Mouse (Mus musculus) cerebellum, postnatal 36 days (tissue): ENCODE data around the gene March6.

Experiments
- DNase-seq, 2 experiments: peaks; one replicate each; pipeline ENCODE4 v3.0.0; 2021 to 2022; ENCODE audit warnings: mixed read lengths in 2 of 2

The March6 gene

DNA sequence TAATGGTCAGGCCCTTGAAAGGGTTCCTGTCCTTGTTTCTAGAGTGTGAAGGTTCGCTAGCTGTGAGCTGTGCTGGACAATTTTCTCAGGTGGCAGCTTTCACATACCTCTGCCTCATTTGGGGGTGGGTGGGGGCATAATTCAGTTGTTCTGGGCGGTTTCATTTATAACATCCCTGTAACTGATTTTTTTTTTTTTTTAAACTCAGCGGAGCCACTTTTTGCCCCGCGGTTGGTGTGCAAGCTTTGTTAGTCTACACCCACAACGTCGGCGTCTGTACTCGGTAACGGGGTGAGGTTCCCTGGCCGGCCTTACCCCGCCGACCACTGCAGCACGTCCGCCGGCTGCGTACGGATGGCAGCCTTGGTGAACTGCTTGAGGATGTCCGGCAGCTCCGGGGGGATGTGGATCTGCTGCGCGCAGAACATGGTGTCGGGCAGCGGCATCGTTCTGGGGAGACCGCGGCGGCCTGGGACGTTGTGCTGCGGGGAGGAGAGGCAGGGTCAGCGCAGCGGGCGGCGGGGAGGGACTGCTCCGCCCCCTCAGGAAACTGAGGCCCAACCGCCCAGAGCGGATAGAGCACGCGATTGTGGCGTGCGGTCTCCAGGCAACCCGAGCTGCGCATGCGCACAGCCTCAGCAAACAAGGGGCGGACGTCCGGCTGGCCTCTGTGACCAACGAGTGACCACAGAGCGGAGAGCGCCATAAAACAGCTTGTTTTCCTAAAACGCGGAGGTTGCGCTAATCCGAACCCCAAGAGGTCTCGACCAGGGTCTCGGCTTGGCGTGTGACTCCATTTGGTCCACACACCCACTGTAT, 77.5 kb downstream of the March6 start, which contains the start of gene Ropn1l:
Gene Ropn1l (minus strand): TSS at position 640 of the 819 bp plus-strand sequence.
- peak; percentile 89 to 90 for DNase-seq

DNA sequence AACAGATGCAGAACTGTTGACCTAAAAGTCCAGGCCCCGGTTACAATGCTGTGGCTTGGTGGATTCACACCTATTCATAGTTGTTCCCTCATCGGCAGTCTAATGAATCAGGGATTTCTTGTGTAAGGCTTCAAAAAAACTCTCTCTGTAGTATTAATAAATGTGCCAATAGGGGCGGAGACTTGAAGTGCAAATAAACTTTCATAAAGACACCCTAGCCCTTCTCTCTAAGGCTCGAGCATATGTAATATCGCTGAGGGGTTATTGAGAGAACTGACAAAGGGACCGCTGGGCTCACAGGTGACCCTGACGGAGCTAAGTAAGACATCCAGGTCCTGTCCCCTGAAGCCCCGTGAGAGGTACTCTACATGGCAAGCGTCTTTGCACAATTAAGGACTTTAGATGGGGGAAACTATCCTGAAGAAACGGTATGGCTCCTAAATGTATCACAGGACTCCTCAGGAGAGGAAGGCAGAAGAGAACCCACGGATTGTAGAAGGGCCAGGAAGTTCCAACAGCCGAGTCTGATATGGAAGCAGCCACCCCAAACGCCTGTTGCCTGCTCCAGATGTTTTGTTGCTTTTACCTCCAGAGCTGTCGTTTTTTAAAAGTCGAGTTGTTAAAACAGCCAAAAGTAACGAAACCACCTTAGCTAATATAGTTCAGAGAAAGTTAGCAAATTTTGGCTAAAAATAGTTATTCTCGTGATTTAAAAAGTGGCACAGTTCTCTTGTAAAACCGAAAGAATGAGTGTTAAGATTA, 78.3 kb downstream of the March6 start:
- DNase-seq: no peak

DNA sequence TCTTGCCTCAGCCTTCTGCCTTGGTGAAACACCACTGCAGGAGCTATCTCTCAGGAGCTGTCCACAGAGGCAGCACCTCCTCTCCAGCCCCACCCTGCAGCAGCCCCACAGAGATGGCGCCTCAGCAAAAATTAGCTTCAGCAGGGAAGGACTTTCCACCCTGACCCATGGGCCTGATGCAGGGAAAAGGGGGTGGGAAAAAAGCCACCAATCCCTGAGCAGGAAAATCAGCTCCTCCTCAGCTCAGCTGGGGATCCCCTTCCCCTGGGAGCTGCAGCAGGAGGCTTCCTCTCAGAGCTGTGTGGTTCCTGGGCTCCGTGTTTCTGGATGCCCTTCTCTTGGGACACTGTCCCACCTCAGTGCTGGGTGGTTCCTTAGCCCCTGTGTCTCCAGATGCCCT, 81.1 kb downstream of the March6 start:
- no peak for DNase-seq

DNA sequence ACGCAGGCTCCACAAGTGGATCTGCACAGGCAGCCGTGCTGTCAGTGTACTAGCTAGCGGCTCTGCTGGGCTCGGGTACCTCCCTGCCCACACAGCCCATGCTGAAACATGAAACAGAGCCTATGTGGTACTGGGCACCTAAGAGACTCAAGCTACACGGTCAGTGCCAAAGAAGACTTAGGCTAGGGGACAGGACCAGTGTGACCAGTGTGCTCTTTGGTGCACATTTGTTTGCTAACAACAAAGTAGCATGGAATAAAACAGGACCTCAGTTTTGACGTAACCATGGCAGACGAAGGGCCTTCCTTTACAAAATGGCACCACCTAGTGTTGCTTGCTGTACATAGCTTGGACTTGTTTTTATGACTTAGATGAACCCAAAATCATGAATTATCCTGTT, 83.7 kb downstream of the March6 start:
- DNase-seq: peak in 1 of 2 experiments; percentile 47

DNA sequence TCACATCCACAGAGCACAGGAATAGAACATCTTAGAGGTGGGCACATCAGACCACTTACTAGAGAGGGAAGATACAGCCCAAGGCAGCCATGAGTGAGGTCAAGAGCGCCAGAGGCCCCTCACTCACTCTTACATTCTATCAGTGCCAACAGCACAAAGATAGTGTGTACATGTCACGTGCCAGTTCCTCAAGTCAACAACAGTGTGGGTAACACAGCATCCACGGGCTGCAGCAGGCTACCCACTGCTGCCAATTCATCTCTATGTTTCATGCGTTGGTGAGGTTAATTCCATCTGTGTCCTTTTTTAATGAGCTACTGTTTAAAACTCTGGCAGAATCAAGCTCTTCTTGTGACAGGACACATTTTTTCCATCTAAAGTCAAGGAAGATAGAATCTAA, 88.2 kb downstream of the March6 start:
- DNase-seq: no peak

DNA sequence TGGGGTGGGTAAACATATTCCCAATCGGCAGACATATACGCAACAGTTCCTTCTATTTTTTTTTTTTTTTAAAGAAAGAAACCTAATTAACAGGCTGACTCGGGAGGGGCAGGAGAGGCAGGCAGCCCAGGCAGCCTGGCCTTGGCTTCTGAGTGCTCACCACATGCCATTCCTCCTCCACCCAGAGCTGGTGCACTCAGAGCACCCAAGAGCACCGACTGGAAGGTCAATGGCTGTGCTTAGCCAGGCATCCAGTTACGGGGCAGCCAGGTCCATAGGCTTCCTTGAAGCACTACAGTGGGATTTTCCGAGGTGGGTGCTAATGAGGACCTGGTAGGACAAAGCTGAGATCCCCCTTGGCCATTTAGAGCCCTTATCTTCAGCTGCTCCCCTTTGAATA, 88.9 kb downstream of the March6 start:
- no peak for DNase-seq

DNA sequence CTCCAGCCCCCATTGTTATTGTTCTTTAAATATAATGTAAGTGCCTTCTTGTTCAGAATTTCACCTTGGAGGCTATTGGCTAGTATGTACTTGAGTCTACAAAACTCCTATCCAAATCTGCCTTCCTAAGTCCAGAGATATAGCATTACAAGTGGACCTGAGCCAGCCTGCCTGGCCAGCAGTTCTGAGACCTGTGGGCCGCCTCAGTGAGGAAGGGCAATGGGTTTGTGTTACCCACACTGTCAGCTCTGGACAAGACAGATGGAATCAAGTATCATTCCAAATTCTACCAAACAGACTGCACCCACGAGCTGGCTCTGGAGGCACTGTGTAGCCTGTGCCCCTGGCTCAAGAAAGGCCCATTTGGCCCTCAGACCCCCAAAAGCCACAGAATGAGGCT, 94.0 kb downstream of the March6 start:
- no peak for DNase-seq

DNA sequence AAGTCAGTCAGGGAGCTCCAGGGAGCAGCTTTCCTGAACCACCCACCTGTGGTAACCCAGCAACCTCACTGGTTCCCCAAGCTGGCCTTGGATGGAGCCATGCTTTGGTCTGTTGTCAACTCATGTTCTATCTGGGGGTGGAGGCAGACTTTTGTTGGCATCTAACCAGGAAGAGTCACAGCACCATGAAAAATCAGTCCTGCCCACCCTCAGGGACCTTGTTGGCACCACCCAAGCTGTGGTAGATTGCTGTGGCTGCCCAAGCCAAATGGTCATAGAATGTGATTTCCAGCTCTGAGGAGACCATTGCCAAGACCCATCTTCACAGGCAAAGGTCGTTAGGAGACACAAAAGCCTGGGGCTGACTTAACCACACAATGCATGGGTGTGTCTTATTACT, 94.8 kb downstream of the March6 start:
- DNase-seq: no peak

DNA sequence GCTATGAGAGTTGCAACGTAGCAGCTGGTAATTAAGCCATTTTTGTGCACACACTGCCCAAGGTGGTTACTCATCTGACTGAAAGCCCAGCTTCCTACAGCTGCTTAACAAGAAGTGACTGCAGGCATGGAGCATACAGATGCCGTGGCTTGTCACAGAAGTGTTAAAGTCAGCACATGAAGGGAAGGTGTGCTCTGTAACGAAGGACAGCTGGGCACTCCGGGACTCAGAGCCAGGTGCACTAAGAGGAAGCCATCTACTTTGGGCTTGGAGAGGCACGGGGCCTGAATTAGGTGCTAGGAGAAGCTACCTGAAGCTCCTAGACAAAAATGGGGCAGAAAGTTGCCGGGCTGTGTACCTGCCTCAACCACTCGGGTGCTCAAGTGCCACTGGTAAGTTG, 97.1 kb downstream of the March6 start:
- DNase-seq: no peak

DNA sequence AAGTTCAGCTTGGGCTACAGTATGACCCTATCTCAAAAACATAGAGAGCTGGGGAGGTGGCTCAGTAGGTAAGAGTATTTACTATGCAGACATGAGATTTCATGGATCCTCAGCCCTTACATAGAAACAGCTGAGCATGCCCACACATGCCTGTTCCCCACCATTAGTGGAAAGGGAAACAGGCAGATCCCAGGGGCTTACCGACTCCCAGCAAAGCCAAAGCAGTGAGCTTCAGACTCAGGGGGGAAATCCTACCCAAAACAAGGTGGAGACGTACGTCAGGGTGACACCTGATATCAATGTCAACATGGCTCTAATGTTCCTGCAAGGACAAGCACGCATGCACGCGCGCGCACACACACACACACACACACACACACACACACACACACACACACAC, 99.0 kb downstream of the March6 start:
- DNase-seq: no peak

DNA sequence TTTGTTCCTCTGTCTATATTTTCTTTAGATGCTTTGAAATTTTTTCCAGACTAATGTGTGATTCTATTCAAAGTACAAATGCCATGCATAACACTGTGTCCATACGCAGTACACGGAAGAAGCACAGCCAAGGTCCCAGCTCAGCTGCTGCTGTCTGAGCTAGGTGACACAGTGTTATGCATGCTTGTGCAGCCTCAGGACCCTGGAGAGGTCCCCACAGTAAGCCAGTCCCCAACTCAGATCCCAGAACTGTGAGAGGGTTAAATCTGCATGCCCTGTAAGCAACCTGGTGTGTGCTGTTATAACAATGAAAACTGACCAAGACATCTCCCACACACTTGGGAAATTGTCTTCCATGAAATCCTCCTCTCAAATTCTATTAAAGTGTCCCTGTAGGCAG, 100.8 kb downstream of the March6 start:
- DNase-seq: no peak

DNA sequence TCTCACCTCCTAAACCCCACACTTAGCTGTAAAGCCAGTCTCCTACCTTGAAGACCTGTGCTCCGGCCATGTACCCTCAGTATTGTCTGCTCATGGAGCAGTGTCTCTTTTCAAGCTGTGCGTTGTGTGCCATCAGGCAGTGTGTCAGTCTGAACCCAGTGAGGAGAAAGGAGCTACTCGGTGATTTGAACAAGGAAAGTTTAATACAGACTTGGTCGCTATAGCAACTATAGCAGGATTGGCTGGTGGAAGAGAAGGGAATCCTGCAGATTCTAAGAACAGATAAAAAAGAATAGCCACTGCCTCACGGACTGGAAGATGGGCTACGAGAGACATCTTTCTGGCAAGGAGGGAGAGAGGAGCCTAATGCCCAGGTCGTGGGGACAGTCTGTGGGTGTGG, 101.4 kb downstream of the March6 start:
- DNase-seq: no peak

DNA sequence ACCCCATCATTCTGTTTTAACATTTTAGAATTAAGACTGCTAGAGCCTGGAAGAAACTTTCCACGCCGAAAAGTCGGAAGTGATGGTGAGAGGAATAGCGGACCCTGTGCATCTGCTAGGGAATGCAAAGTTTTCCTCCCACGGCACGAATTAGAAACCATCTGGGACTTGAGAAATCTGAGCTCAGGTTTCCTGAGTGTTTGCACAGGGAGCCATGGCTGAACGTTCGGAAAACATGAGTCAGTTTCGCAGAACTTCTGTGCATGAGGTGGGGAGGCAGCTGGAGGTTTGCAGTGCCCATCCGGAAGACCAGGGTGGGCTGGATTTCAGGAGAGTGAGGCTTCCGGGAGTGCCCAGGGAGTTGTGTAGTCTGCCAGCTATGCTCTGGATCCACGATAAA, 102.3 kb downstream of the March6 start:
- no peak for DNase-seq

DNA sequence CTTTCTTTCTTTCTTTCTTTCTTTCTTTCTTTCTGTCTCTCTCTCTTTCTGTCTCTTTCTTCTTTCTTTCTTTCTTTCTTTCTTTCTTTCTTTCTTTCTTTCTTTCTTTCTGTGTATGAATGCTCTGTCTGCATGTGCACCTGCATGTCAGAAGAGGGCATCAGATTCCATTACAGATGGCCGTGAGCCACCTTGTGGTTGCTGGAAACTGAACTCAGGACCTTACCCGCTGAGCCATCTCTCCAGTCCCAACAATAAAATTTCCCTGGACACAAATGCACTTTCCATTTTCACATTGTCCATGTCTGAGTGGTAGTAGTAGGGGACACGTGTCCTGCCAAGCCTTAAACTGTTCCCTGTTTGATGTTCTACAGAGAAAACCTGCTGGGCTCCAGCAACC, 103.5 kb downstream of the March6 start:
- DNase-seq: no peak

DNA sequence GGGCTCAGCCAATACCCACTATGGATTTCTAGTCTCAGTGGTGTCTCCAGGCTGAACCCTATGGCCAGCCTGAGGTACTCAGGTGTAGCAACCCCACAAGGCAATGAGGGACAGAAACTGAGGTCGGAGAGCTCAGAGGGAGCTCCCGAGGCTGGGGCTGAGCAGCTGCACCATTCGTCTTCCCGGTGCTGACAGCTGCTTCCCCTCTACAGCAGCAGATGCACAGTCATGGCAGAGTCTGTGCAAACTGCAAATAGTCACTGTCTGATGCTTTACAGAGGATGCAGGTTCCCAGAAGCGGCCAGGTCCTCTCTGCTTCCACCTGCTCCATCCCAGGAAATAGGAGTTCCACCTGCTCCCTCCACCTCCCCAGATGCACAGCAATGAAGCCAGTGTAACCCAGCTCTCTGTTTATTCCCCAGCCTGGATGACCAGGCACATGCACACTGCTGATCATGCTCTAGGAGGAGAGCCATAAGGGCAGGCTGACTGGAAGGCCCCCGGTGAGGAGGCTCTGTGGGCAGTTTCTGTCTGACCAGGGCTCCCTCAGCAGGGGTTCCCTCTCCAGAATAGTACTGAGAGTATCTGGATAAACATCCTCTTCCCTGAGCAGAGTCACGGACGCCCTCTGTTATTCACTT, 104.7 kb downstream of the March6 start:
- DNase-seq: no peak

DNA sequence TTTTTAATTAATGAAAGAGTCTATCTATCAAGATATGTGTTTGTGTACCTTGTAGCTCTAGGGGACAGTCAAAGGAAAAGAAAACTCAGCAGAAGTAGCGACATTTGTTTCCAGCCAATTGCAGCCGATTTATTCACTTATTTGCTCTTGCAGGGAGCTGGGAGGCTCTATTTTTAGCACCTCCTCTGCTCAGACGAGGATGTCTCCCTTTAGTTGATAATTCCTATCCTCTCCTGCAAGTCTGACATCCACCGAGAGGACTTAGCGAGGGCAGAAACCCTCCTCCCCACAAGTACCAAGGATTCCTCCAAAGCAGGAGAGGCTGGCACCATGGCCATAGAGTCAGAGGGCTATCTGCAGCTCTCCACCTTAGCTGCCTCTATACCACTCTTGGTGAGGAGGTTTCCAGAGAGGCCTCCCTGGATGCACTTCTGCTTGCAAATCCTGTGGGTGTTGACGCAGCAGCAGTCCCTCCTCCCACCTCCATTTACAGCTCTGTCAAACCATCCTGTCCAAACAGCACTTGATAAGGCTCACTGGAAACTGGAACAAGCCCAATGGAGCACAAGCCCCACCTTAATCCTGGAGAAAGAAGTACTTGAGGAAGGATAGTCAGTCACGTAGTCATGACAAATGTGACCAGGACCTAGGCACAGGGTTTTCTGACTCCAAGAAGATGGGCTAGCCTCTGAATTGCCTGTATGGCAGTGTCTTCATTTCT, 108.0 kb downstream of the March6 start:
- no peak for DNase-seq

DNA sequence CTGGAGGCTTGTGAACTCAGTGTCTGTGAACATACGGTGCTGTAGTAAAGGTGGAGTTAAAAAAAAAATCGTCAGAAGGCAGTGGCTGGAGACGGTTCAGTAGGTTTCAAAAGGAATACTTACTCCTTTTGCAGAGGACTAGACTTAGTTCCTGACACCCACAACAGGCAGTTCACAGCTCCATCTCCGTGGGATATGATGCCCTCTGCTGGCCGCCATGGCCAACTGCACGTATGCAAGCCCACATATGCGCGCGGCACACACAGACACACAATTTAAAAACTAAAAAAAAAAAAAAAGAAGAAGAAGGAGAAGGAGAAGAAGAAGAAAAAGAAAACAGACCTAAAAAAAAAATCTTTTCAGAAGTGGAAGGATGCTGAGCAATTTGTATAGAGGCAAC, 111.8 kb downstream of the March6 start:
- DNase-seq: peak; percentile 45 to 48

DNA sequence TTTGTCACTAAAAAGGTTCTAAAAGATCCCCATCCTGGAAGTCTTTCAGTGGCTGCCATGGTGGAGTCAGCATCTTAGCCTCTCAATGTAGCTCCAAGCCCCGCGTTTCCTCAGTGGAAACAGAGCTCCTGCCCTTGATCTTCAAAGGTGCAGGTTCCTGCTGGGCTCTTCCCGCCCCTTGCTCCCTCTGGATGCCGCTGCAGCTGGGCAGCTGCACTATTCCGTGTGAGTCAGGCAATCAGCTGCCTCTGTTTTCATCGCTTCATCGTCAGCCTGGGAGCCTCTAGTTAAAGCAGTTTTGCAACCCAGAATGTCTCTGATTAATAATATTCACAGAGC, 112.2 kb downstream of the March6 start:
- peak in 1 of 2 experiments; percentile 12 for DNase-seq

DNA sequence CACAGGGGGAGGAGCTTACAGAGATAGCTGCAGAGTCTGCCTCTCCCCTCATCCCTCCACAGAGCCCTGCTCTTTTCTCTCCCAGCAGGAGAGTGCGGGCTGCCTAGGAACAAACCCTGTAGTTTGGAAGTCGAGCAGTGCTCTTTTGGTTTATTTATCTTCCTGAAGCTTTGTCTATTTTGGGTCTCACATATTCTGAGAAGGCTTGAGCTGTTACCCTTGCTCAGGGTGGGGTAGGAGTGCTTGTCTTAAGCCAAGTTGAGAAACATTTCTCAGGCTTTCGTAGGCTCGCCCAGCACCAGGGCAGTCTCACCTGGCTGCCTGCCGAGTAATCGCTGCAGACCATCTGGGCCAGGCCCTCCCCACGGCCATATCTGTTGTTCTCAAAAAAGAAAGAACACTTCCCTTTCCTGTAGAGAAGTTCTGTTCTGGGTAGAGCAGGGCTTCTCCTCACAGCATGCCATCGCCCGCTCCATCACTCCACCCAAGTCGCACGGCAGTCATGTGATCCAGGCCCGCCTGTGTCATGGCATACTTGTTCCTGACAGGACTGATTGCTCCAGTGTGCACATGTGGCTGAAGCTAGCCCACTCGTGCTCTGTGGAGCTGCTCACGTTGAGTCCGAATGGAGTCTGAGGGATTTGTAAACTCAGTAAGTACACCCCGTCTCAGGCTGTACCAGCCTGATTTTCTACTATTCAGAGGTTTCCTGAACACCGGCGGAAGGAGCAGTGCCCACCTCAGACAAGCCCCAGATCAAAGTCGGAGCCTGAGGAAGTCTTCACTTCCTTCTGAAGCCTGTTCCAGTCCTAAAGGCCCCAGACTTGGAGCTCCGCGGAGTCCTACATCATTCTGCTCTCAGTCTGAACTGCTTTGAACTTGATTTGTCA, 112.8 kb downstream of the March6 start:
- DNase-seq: peak; percentile 72 to 73

DNA sequence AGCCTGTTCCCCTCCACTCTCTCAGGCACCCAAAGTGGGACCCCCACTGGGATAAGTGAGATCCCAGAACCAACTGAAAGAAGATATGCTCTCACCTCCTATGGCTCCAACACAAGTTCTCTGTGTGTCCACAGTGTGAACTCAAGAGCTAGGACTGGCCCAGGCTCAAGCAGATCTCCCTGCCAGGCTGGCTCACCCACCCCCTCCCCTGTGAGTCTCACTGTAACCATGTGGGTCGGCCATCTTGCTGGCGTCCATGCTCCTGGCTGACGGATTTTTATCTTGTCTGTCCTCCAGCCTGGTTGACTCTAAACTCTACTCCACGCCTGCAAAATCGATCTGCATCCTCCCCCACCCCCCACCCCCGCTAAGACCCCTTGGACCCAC, 113.5 kb downstream of the March6 start:
- peak; percentile 9 to 15 for DNase-seq

DNA sequence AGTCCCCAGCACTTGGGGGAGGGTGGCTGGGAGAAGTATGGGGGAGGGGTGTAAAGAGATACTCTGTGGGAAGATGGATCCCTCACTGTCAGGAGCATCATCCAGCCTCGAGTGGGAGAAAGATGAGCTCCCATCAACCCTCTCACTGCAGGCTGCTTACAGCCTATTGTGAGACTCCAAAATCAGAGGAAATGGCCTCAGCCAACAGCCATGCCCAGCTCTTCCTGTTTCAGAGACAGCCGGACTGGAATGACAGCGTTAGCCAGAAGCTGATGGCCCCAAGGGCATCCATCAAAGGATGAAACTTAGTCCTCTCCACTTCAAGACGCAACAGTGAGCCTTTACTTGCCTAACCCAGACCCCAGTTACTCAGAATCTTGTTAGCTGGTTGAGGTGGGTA, 115.7 kb downstream of the March6 start:
- DNase-seq: no peak
